Mouse (Mus musculus) A20 (cell line): Measurements from ENCODE around the gene P3h3.
"Not testable (repeated sequence)": the region's sequence is repeated elsewhere in the genome, so short reads cannot be mapped to it uniquely, and the experiment has no call there.

Source experiments
- DNase-seq: peaks from one replicate; pipeline ENCODE4 v3.0.0-alpha.2; 2011; ENCODE audit warnings: low read depth, low spot score

Gene P3h3

DNA sequence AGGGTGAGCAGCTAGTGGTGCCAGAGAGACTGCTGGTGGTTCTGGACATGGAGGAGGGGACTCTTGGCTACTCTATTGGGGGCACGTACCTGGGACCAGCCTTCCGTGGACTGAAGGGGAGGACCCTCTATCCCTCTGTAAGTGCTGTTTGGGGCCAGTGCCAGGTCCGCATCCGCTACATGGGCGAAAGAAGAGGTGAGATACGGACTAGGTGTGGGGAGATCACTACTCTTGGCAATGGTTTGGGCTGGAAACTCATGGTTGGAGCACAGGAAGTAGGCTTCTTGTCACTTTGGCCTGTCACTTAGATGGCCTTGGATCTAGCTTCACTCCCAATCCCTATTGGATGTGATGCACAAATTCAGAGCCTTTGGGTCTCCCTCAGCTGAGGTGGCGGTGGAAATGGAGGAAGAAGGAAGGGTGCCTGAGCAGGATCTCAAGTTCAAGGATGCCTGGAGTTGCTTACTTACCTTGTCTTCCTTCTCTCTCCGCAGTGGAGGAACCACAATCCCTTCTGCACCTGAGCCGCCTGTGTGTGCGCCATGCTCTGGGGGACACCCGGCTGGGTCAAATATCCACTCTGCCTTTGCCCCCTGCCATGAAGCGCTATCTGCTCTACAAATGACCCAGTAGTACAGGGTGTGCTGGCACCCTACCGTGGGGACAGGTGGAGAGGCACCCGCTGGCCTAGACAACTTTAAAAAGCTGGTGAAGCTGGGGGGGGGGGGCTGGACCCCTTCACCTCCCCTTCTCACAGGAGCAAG is 47.6 kb downstream of the P3h3 start:
- peak; percentile 60 for DNase-seq

DNA sequence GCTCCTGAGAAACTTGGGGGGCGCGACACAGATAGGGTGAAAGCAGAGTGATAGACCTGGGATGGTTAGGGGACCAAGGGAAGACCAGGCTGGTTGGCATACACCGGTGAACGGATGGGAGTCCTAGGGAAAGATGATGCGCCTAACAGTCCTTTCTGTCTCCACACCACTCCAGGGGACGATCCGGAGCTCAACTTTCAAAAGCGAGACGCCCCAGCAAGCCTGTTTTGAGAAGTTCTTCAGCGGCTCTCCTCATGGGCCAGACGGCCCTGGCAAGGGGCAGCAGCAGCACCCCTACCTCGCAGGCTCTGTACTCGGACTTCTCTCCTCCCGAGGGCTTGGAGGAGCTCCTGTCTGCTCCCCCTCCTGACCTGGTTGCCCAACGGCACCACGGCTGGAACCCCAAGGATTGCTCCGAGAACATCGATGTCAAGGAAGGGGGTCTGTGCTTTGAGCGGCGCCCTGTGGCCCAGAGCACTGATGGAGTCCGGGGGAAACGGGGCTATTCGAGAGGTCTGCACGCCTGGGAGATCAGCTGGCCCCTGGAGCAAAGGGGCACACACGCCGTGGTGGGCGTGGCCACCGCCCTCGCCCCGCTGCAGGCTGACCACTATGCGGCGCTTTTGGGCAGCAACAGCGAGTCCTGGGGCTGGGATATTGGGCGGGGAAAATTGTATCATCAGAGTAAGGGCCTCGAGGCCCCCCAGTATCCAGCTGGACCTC is 48.3 kb downstream of the P3h3 start:
- DNase-seq = no peak

DNA sequence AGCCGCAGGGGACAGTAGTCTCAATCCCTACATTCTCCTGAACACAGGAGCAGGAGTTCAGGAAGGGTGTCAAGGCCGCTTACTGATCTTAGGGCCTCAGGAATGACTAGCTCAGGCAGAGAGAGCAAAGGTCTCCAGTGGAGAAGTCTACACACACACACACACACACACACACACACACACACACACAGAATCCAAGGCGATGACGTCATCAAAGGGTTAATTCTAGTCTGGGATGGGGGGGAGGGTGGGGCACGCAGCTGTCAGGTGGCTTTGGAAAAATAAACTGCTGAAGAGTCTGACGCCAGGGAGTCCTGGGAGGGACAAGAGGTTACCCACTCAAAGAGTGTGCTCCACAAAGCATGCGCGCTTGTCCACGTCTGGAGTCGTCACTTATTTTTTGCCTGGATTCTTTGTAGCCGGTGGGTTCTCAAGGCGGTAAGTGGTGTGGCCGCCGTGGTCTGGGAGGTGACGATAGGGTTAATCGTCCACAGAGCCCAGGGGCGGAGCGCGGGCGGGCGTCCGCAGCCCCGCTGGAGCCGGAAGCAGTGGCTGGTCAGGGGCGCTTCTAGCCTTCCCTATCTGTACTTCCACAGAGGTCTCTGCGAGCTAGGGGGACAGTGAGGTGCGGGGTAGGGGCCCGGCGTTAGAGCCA is 49.1 kb downstream of the P3h3 start, which contains the start of gene Spsb2:
TSS of gene Spsb2 (plus strand) at position 304 of the 655 bp plus-strand sequence.
- DNase-seq = peak; percentile 21

DNA sequence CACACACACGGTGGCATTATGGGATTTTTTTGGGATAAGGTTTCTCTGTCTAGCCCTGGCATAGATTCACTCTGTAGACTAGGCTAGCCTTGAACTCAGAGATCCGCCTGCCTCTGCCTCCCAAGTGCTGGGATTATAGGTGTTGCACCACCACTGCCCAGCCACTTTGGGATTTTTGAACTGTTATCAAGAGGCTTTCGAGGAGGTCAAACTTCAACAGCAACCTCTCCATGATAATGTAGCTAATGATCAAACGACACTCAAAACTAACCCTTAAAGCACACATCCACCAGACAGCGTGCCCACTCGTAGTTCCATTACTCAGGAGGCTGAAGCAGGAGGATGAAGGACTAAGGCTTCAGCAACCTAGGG is 49.6 kb downstream of the P3h3 start:
- DNase-seq = no peak

DNA sequence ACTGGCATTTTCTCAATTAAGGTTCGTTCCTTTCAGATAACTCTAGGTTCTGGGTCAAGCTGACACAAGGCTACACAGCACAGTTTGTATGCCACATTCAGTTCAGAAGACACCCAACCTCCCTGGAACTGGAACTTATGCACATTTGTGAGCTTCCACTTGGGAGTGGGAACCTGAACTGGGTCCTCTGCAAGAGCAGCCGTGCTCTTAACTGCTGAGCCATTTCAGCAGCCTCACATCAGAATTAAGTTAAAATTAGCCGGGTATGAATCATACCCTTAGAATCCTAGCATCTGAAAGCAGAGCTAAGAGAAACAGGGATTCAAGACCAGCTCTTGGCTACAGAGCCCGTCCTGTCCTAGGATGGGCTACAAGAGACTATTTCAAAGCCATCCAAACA is 50.2 kb downstream of the P3h3 start:
- peak; percentile 33 for DNase-seq

DNA sequence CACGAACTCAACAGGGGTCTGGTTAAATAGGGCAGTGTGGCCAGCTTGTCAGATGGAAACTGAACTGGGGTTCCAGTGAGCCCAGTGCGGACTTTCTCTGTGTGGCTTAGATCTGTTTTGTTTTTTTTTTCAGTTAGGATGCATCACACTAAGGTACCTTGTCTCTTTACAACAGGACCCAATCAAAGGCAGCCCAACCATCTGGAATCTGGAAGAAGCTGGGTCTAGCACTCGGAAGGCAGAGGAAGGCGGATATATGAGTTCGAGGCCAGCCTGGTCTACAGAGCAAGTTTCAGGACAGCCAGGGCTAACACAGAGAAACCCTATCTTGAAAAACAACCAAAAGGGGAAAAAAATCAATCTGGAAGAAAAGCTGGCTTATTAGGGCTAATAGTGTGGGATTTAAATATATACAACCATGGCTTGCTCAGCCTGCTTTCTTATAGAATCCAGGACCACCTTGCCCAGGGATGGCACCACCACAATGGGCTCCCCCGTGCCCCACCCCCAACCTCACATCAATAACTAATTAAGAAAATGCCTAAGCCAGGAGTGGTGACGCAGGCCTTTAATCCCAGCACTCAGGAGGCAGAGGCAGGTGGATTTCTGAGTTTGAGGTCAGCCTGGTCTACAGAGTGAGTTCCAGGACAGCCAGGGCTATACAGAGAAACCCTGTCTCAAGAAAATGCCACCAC is 51.0 kb downstream of the P3h3 start:
- no peak for DNase-seq

DNA sequence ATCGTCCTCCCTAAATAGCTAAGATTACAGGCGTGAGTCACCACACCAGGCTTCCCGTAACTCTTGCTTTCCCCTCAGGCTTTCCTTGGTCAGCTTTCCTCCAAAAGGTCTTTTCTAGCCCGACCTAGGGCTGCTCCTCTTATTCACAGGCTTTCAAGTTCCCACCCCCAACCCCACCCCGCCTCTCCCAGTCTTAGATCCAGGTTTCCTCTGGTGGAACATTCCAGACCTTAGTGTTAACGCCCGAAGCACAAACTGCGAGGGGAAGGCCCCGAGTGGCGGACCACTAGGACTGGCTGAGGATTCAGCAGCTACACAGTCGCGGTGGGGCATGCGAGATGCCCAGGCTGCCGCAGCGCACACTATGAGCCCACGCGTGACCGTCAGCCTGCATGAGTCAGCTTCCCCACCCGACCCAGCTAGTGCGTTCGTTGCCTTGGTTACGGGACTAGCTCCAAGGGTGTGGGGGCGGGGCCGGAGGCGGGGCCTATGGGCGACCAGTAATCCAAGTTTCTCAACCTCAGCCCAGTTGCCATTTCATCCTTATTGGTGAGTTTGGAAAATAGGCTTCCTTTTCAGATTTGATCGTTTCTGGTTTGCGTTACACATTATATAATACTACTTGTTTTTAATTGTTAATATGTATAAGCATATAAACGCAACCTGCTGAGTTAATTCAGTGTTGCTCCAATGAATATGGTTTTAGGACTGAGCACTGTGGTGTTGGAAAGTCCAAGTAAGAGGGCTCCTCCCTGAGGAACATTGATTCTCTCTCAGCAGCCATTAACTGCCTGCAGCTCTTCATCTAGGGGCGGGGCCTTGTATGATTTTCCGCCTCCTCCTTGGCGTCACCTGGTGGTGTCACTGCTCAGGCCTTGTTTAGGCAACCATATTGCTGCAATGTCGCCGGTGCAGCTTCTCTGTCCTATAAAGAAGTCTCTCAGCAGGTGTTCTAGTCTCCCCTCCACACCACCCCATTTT is 51.9 kb downstream of the P3h3 start:
- peak; percentile 89 for DNase-seq

DNA sequence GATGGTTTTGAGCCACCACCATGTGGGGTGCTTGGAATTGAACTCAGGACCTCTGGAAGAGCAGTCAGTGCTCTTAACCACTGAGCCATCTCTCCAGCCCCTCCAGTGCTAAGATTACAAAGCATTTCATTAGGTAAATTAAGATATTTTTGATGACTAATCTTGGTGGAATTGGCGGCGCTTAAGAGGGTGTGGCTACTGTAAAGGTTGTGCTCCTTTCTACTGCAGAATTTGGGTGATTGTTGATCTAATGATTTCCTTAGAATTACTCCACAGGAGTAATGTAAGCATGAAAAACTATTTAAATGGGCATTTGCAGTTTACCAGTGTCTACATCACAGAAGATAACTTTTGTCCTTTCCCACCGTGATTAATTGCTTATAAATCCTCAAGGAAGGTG is 53.2 kb downstream of the P3h3 start:
- DNase-seq = no peak

DNA sequence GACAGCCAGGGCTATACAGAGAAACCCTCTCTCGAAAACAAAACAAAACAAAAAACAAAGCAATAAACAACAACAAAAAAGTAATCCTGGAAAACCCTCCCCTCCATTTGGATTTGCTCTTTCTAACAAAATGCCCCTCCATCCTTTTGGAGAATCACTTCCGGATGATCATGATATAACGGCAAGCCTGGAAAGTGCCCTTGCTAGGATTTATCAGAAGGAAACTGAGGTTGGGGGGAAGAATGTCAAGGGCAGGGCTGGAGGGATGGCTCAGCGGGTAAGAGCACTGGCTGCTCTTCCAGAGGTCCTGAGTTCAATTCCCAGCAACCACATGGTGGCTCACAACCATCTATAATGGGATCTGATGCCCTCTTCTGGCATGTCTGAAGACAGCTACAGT is 53.9 kb downstream of the P3h3 start:
- DNase-seq = not testable (repeated sequence)

DNA sequence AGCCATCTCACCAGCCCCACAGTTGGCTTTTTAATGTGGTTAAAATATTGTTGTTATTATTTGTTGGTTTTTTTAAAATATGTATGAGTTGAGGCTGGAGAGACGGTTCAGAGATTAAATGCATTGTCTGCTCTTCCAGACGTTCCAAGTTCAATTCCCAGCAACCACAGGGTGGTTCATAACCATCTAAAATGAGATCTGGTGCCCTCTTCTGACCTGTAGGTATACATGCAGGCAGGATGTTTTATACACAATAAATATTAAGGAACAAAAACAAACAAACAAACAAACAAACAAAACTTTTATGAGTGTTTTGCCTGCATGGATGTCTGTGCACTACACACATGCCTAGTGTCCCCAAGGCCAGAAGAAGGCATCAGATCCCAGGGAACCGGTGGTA is 54.5 kb downstream of the P3h3 start:
- DNase-seq = no peak

DNA sequence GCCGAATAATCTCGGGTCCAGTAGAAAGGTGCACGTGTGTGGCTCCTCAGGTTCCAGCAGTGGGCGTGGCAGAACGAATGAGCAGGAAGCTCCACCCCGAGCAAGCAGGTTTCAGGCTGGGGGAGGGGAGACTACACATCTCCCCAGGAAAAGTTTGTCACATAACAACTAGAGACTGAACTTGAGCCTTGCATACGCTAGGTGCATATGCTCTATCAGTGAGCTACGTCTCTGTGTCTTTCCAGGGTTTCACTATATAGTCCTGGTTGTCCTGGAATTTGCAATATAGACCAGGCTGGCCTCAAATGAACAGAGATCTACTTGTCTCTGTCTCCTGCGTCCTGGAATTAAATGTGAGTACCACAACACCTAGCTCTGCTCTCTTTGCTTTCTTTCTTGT is 55.2 kb downstream of the P3h3 start:
- DNase-seq = not testable (repeated sequence)

DNA sequence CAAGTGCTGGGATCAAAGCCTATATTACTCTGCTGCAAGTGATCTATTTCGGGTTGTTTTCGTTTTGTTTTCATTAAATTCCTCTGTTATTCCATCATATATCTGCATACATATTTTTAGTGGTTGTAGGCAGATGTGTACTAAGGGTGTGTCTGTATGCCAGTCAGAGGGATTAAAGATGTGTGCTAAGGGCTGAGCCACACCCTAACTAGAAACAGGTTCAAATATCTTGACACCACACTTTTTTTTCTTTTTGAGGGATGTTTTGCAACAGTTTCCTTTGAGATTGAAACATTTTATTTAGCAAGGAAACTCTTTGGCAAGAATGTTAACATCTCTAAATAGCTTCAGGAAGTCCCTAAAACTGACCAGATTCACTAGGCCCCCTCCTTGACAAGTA is 61.4 kb downstream of the P3h3 start:
- no peak for DNase-seq

DNA sequence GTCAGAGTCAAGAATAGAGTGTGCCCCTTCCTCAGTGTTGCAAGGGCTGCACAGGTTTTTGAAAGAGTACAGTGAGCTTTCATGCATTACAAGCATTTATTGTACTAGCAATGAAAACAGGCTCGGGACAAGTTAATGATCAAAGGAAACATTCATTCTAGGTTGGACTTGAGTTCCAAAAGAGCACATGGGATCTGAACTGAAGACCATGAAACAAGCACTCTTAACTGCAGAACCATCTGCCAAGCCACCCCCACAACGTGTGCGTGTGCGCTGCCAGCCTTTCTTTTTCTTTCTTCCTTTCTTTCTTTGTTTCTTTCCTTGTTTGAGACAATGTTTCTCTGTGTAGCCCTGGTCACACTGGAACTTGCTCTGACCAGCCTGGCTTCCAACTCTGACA is 61.8 kb downstream of the P3h3 start:
- no peak for DNase-seq

DNA sequence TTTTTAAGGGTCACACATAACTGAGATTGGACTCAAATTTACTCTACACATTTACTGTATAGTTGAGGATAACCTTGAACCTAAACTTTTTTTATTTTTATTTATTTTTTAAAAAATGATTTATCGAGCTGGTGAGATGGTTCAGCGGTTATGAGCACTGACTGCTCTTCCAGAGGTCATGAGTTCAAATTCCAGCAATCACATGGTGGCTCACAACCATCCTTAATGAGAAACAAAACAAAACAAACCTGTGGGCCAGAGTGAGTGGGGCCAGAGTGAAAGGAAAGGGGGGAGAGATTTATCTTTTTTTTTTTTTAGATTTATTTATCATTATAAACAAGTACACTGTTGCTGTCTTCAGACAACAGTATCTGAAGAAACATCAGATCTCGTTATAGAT is 65.6 kb downstream of the P3h3 start:
- no peak for DNase-seq
